20 mouse cellular contexts compared by ENCODE assay signal in the genomic region with DNA sequence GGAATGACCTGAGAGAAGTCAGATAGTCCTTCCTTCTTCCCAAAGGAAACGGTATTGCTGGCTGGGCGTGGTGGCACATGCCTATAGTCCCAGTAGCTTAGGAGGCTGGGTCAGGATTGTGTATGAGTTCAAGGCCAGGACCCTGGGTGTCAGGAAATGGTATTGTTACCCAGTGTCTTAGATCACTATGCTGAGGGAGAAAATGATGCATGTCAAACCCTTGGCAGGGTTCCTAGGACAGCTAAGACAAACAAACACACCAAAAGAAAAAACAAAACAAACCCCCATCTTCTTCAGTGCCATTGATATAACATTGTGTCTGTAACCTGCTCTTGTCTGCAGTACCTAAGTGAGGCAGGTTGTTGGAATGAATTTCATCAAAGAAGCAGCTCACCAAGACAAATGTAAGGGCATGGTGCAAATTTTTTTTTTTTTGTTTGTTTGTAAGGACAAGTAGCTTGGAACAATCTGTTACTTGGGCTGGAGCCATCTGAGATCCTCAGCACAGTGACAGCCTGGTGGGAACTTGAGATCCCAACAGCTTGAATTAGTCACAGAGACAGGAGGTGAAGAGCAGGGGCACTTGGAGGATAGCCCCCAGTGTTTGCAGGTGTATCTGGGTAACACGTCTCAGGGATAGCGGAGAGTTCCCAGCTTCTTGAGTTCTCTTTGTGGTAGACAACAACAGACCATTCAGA. TPM values are rescaled to one million over a fixed set of nuclear protein-coding genes. Genes with fewer than 3 reads are reported as not detected.
DNase-seq lines count a peak whose midpoint lies in the region; ATAC-seq lines count a peak whose summit lies in the region.
"Had no signal": no experiment of that assay in that cellular context is flagged by ENCODE, and none has a peak within 500 bp of the region (broad histone marks: within the 10 kb centered on the region; RNA-seq: fewer than 3 reads in every experiment).

No protein-coding gene starts in this region.

- H3K4me2 ChIP-seq in lung, embryonic 16.5 days (ENCODE audit: low read depth, low read length): no peak overlapping the region
- H3K4me2 ChIP-seq: forebrain, embryonic 13.5 days; heart, embryonic 12.5 days; hindbrain, embryonic 12.5 days had no signal

- no peak overlapping the region for H3K4me3 ChIP-seq in lung, embryonic 16.5 days (ENCODE audit: low read length)
- H3K4me3 ChIP-seq: embryonic facial prominence, embryonic 10.5 days; forebrain, embryonic 13.5 days; heart, embryonic 12.5 days; hindbrain, embryonic 12.5 days had no signal

- H3K36me3 ChIP-seq in lung, embryonic 16.5 days (ENCODE audit: control insufficient read depth, insufficient read depth, low read length): no peaks in the 10 kb centered on the region
- H3K36me3 ChIP-seq: embryonic facial prominence, embryonic 10.5 days; heart, embryonic 12.5 days; hindbrain, embryonic 12.5 days had no signal

- intact Hi-C loops in heart, postnatal 14 days (cut with DNase I): no loop called here

- no peaks in the 10 kb centered on the region for H3K27me3 ChIP-seq in lung, embryonic 16.5 days (ENCODE audit: control insufficient read depth, insufficient read depth, low read depth, low read length)
- H3K27me3 ChIP-seq: forebrain, embryonic 13.5 days; heart, embryonic 12.5 days; hindbrain, embryonic 12.5 days had no signal

- H3K9me3 ChIP-seq in lung, embryonic 16.5 days (ENCODE audit: control insufficient read depth, low read length): no peaks in the 10 kb centered on the region
- H3K9me3 ChIP-seq: embryonic facial prominence, embryonic 10.5 days; forebrain, embryonic 13.5 days; heart, embryonic 12.5 days; hindbrain, embryonic 12.5 days had no signal

- H3K4me1 ChIP-seq in lung, embryonic 16.5 days (replicated peaks; ENCODE audit: control insufficient read depth, insufficient read depth, low read length): peaks cover 11% of the 10 kb centered on the region; the same call in 1 of the 2 replicates
- H3K4me1 ChIP-seq: embryonic facial prominence, embryonic 10.5 days; hindbrain, embryonic 12.5 days had no signal

- ATAC-seq in lung, embryonic 16.5 days (ENCODE audit: low read depth): peak; percentile 27; the same call in 1 of the 2 replicates
- ATAC-seq: forebrain, embryonic 13.5 days; forebrain, postnatal 0 days; hindbrain, embryonic 16.5 days; Patski had no signal

- DNase-seq in heart, adult 11 months: peak; percentile 64
- DNase-seq in heart, postnatal 14 days: no peak
- peak; percentile 60 for DNase-seq in brain, adult 2 months (ENCODE audit: low read depth, low spot score)
- peak; percentile 45 for DNase-seq in lung, postnatal 25 days (ENCODE audit: low spot score)
- DNase-seq in layer of hippocampus, adult 11-12 months (ENCODE audit: low spot score): no peak
- no peak for DNase-seq in retina, embryonic 14.5 days (ENCODE audit: low spot score)
- DNase-seq: adrenal gland, postnatal 10 days; cerebellum, adult 8-10 months; forebrain, postnatal 0 days; gastrocnemius, postnatal 14 days; heart, postnatal 36 days had no signal

- no peak overlapping the region for H3K9ac ChIP-seq in lung, embryonic 16.5 days (ENCODE audit: low read length)
- H3K9ac ChIP-seq: forebrain, embryonic 13.5 days; forebrain, postnatal 0 days; heart, embryonic 12.5 days; hindbrain, embryonic 12.5 days had no signal

- 63% methylated on average over 4 of the region's 4 CpGs for WGBS in lung, embryonic 16.5 days

- H3K27ac ChIP-seq in lung, embryonic 16.5 days (ENCODE audit: low read length): no peak overlapping the region
- H3K27ac ChIP-seq: embryonic facial prominence, embryonic 10.5 days; forebrain, embryonic 13.5 days; hindbrain, embryonic 12.5 days had no signal

RNA-seq across cellular contexts. Expression of gene Shisa9, which starts 34.2 kb away (rescaled TPM):
- under 1 TPM in 1 of 2 experiments, not detected in 1; 0.07 TPM for total RNA-seq in heart, postnatal 14 days (2021)
- 1.7 TPM in 2 replicates for polyA plus RNA-seq in lung, embryonic 16.5 days (2015; fragmentation: Nextera tagmentation; extraction: Ambion mirVana)
- total RNA-seq: CH12.LX; gastrocnemius, adult 18-20 months; gastrocnemius, postnatal 14 days; heart, postnatal 36 days had no signal

Comparison
In these comparisons a context has a peak if more than half of its experiments do, and no peak if none do; other contexts are left out.
1. DNase-seq: peak in heart, adult 11 months (single experiment), brain, adult 2 months (single experiment) and lung, postnatal 25 days (single experiment); none in heart, postnatal 14 days (0 of 2), layer of hippocampus, adult 11-12 months (single experiment) and retina, embryonic 14.5 days (single experiment).